Mouse (Mus musculus) CH12.LX (cell line): ENCODE results near the gene Fam13a. TPM values are rescaled to one million over a fixed set of nuclear protein-coding genes. Genes with fewer than 3 reads are reported as not detected.

ENCODE experiments used
- DNase-seq: peaks from one replicate; pipeline ENCODE4 v3.0.0-alpha.2; 2013; ENCODE audit errors: extremely low read depth
- H3K27ac ChIP-seq: 2 replicates; pipeline ENCODE4 v1.5.1; 2012; ENCODE audit warnings: low read depth, mild to moderate bottlenecking, control low read depth, moderate library complexity; ENCODE audit not compliant: insufficient read depth
- H3K27me3 ChIP-seq: replicated peaks from 2 replicates; pipeline ENCODE3; 2012; ENCODE audit warnings: inconsistent platforms
- H3K36me3 ChIP-seq, 2 experiments: replicated peaks in 1 of 2; 2 replicates each; pipeline versions ENCODE3 to v1.6.1; 2012; ENCODE audit warnings: inconsistent platforms in 1 of 2, low read length in 1 of 2, mild to moderate bottlenecking in 1 of 2, mixed read lengths in 1 of 2, moderate library complexity in 1 of 2; ENCODE audit not compliant: control insufficient read depth in 1 of 2, insufficient read depth in 1 of 2
- H3K4me1 ChIP-seq, 2 experiments: 2 replicates each; pipeline ENCODE4 v1.6.1; 2012; ENCODE audit warnings: inconsistent platforms in 1 of 2, moderate library complexity in 1 of 2; ENCODE audit not compliant: insufficient read depth in 2 of 2, control insufficient read depth in 1 of 2
- H3K4me2 ChIP-seq: 2 replicates; pipeline ENCODE4 v1.6.1; 2012; ENCODE audit warnings: low read depth, mild to moderate bottlenecking, control low read depth; ENCODE audit not compliant: poor library complexity, insufficient read depth, severe bottlenecking
- H3K4me3 ChIP-seq, 3 experiments: fragments of 150-350 bp in 1 of 3; sonication (generic) in 1 of 3; replicated peaks in 1 of 3; 2 replicates each; pipeline versions ENCODE3 to v1.5.1; 2011 to 2012; ENCODE audit warnings: low read depth in 2 of 3, low read length in 2 of 3, mild to moderate bottlenecking in 2 of 3, moderate library complexity in 2 of 3, control low read depth in 1 of 3, improper control_type of control experiment in 1 of 3, inconsistent platforms in 1 of 3, mixed read lengths in 1 of 3; ENCODE audit not compliant: poor library complexity in 1 of 3
- H3K79me2 ChIP-seq: replicated peaks from 2 replicates; pipeline ENCODE4 v1.6.1; 2012; ENCODE audit warnings: mild to moderate bottlenecking, moderate library complexity; ENCODE audit not compliant: control insufficient read depth, poor library complexity, insufficient read depth, severe bottlenecking; ENCODE audit errors: extremely low read depth
- H3K9ac ChIP-seq: 2 replicates; pipeline ENCODE4 v1.6.1; 2012; ENCODE audit warnings: low read depth, mild to moderate bottlenecking, control low read depth, moderate library complexity; ENCODE audit not compliant: insufficient read depth
- H3K9me3 ChIP-seq: replicated peaks from 2 replicates; pipeline ENCODE3; 2012; ENCODE audit warnings: low read length, inconsistent platforms, mixed read lengths
- BHLHE40 ChIP-seq: IDR thresholded peaks from 2 replicates; pipeline ENCODE4 v1.6.1; 2011; ENCODE audit warnings: mild to moderate bottlenecking, low read depth, low read length, improper control_type of control experiment
- CHD1 ChIP-seq: IDR thresholded peaks from 2 replicates; pipeline ENCODE4 v1.6.1; 2012; ENCODE audit warnings: low read depth, low read length, improper control_type of control experiment, inconsistent platforms
- E2F4 ChIP-seq: IDR thresholded peaks from 2 replicates; pipeline ENCODE4 v1.6.1; 2011; ENCODE audit warnings: low read depth, low read length, improper control_type of control experiment; ENCODE audit not compliant: insufficient replicate concordance
- ELF1 ChIP-seq: IDR thresholded peaks from 2 replicates; pipeline ENCODE4 v1.6.1; 2014; ENCODE audit warnings: low read depth, mild to moderate bottlenecking, inconsistent platforms, low read length, improper control_type of control experiment
- EP300 ChIP-seq: IDR thresholded peaks from 2 replicates; pipeline ENCODE4 v1.6.1; 2011; ENCODE audit warnings: low read length, improper control_type of control experiment
- ETS1 ChIP-seq: conservative IDR thresholded peaks from 2 replicates; pipeline ENCODE4 v1.6.1; 2012; ENCODE audit warnings: low read depth, mild to moderate bottlenecking, inconsistent platforms, low read length, improper control_type of control experiment, moderate library complexity
- HCFC1 ChIP-seq: IDR thresholded peaks from 2 replicates; pipeline ENCODE4 v1.6.1; 2012; ENCODE audit warnings: low read depth, mild to moderate bottlenecking, inconsistent platforms, low read length, improper control_type of control experiment
- JUN ChIP-seq: IDR thresholded peaks from 2 replicates; pipeline ENCODE4 v1.6.1; 2011; ENCODE audit warnings: low read depth, mild to moderate bottlenecking, low read length, improper control_type of control experiment, moderate library complexity; ENCODE audit not compliant: insufficient read depth
- MAFK ChIP-seq: IDR thresholded peaks from 2 replicates; pipeline ENCODE4 v1.6.1; 2011; ENCODE audit warnings: low read length, improper control_type of control experiment; ENCODE audit not compliant: insufficient replicate concordance
- MAX ChIP-seq: IDR thresholded peaks from 2 replicates; pipeline ENCODE4 v1.6.1; 2011; ENCODE audit warnings: low read length, improper control_type of control experiment
- MEF2A ChIP-seq: IDR thresholded peaks from 2 replicates; pipeline ENCODE4 v1.6.1; 2014; ENCODE audit warnings: low read depth, mild to moderate bottlenecking, inconsistent platforms, low read length, improper control_type of control experiment, borderline replicate concordance
- NELFE ChIP-seq: IDR thresholded peaks from 2 replicates; pipeline ENCODE4 v1.6.1; 2011; ENCODE audit warnings: low read depth, low read length, improper control_type of control experiment
- PAX5 ChIP-seq: IDR thresholded peaks from 2 replicates; pipeline ENCODE4 v1.6.1; 2012; ENCODE audit warnings: low read length, inconsistent platforms, mixed read lengths
- POLR2AphosphoS2 ChIP-seq: IDR thresholded peaks from 2 replicates; pipeline ENCODE4 v1.6.1; 2011; ENCODE audit warnings: low read depth, low read length, improper control_type of control experiment
- SMC3 ChIP-seq: IDR thresholded peaks from 2 replicates; pipeline ENCODE4 v1.6.1; 2011; ENCODE audit warnings: low read depth, low read length, improper control_type of control experiment
- TCF12 ChIP-seq: IDR thresholded peaks from 2 replicates; pipeline ENCODE4 v1.6.1; 2014; ENCODE audit warnings: low read depth, mild to moderate bottlenecking, inconsistent platforms, low read length, improper control_type of control experiment
- UBTF ChIP-seq: IDR thresholded peaks from 2 replicates; pipeline ENCODE4 v1.6.1; 2012; ENCODE audit warnings: low read depth, mild to moderate bottlenecking, inconsistent platforms, low read length, improper control_type of control experiment, moderate library complexity
- USF2 ChIP-seq: conservative IDR thresholded peaks from 2 replicates; pipeline ENCODE4 v1.6.1; 2011; ENCODE audit warnings: low read depth, low read length, improper control_type of control experiment
- ZC3H11A ChIP-seq: IDR thresholded peaks from 2 replicates; pipeline ENCODE4 v1.6.1; 2012; ENCODE audit warnings: low read depth, mild to moderate bottlenecking, inconsistent platforms, low read length, improper control_type of control experiment
- ZKSCAN1 ChIP-seq: IDR thresholded peaks from 2 replicates; pipeline ENCODE4 v1.6.1; 2012; ENCODE audit warnings: low read depth, inconsistent platforms, low read length, improper control_type of control experiment, borderline replicate concordance
- ZMIZ1 ChIP-seq: IDR thresholded peaks from 2 replicates; pipeline ENCODE4 v1.6.1; 2012; ENCODE audit warnings: low read depth, mild to moderate bottlenecking, inconsistent platforms, low read length, improper control_type of control experiment
- ZNF384 ChIP-seq: IDR thresholded peaks from 2 replicates; pipeline ENCODE4 v1.6.1; 2012; ENCODE audit warnings: low read depth, low read length, improper control_type of control experiment, inconsistent platforms
- dilution Hi-C: fragments of 300-500 bp; cut with MboI; formaldehyde crosslinking; loops from 2 replicates; pipeline ENCODE4 v1.14.3; 2020; ENCODE audit warnings: low sequenced_read_pairs; ENCODE audit not compliant: extremely low pct_unique_long_range_greater_than_20kb, extremely low pct_ligation_motif_present
- in situ Hi-C: fragments of 300-500 bp; cut with MboI; formaldehyde crosslinking; loops from 3 replicates; pipeline ENCODE4 v1.14.3; 2019; ENCODE audit warnings: low sequenced_read_pairs, low pct_ligation_motif_present, low pct_unique_long_range_greater_than_20kb, mixed read lengths
- polyA plus RNA-seq: library from polyadenylated mRNA; unstranded; fragments of >175 nt; gene quantifications from 2 replicates; pipeline ENCODE4 v1.2.1, GENCODE M21; 2012; ENCODE audit warnings: low read depth; ENCODE audit not compliant: insufficient read length
- total RNA-seq, 2 experiments: library from RNA; depleted of rRNA; stranded (reverse); fragments of 300-350 nt in 1 of 2; fragments of >200 nt in 1 of 2; gene quantifications; 2 replicates each; pipeline ENCODE4 v1.2.3; 2012 to 2014

The Fam13a gene
- total and polyA plus RNA-seq, 3 experiments = 0.17 to 0.21 TPM; not detected in 1

DNA sequence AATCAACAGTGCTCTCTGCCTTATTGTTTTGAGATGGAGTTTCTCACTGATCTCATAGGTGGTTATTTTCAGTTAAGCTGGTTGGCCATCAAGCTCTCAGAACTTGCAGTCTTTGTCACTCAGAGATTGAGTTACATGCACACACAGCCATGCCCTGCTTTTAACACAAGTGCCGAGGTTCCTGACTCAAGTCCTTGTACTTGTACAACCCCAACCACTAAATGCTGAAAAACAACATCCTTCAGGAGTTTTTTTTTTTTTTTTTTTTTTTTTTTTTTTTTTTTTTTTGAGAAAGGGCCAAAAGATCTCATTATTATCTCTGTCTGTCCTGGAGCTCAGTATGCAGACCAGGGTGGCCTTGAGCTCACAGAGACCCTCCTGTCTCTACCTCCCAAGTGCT, 4.5 kb downstream of the Fam13a start:
- in situ Hi-C loops (loop anchor here (10.0 kb wide), 1 partner anchor 145 kb away; no protein-coding TSS in a partner anchor), dilution Hi-C loops (no loop called here)
- Histone ChIP-seq H3K9ac (no peak overlapping the region), H3K4me3 (no peak overlapping the region), H3K4me1 (0 out of 4 replicates have a peak, but pooled peaks cover 0 to 3% of the 10 kb centered on the region in 2 experiments), H3K9me3 (no peaks in the 10 kb centered on the region)
- TF ChIP-seq ZNF384 (peak; percentile 67), MAX (no peak)
- TF ChIP-seq, all 38 proteins: peak for 1
- Histone ChIP-seq H3K4me2 (no peak overlapping the region), H3K36me3 (no peaks in the 10 kb centered on the region), H3K27ac (no peak overlapping the region), H3K79me2 (no peaks in the 10 kb centered on the region), H3K27me3 (no peaks in the 10 kb centered on the region)
- no peak for DNase-seq

DNA sequence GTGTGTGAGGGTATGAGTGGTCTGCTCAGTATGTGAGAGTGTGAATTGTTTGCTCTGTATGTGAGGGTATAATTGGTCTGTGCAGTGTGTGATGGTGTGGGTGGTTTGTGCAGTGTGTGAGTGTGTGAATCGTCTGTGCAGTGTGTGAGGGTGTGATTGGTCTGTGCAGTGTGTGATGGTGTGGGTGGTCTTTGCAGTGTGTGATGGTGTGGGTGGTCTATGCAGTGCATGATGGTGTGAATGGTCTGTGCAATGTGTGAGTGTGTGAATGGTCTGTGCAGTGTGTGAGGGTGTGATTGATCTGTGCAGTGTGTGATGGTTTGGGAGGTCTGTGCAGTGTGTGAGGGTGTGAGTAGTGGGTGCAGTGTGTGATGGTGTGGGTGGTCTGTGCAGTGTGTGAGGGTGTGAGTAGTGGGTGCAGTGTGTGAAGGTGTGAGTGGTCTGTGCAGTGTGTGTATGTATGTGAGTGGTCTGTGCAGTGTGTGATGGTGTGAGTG, 8.0 kb downstream of the Fam13a start:
- dilution Hi-C loops = no loop called here
- no peaks in the 10 kb centered on the region for H3K79me2 ChIP-seq

DNA sequence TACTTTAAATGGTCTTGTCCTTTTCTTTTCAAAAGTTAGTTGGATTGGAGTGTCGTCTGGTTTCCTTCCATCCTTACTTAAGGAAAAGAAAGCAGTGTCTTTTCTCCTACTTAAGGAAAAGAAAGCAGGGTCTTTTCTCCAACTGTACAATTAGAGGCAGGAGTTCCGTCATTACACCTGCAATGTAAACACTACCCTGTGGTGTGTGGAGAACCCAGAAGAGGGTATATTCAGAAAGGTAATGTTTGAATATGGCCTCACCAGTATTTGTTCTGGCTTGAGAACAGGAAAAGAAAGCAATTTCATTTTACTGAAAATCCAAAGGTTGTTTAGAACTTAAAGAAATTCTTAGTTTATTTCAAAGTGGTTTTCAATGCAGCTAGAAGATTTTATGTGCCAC, 9.6 kb downstream of the Fam13a start:
- Histone ChIP-seq H3K27me3 (no peaks in the 10 kb centered on the region), H3K9me3 (no peaks in the 10 kb centered on the region), H3K36me3 (no peaks in the 10 kb centered on the region), H3K9ac (no peak overlapping the region), H3K4me1 (peaks cover 0 to 11% of the 10 kb centered on the region in 2 experiments; a peak in 2 of 4 replicates), H3K79me2 (no peaks in the 10 kb centered on the region), H3K4me2 (no peak overlapping the region), H3K4me3 (no peak overlapping the region), H3K27ac (no peak overlapping the region)
- no peak for DNase-seq
- TF ChIP-seq E2F4 (no peak), MEF2A (no peak), NELFE (no peak), PAX5 (no peak), UBTF (no peak), POLR2AphosphoS2 (no peak), MAFK (no peak), TCF12 (no peak)
- in situ Hi-C loops = no loop called here
- dilution Hi-C loops = no loop called here

More for the DNA sequence above, 8.0 kb downstream of the Fam13a start:
- H3K27ac ChIP-seq = no peak overlapping the region; the same call in 1 of the 2 replicates
- TF ChIP-seq UBTF (no peak), ELF1 (no peak), TCF12 (no peak), CHD1 (no peak), USF2 (no peak), EP300 (no peak), ZMIZ1 (no peak), SMC3 (no peak), HCFC1 (no peak), MAX (no peak), BHLHE40 (no peak), ETS1 (no peak), ZC3H11A (no peak), ZKSCAN1 (no peak), MEF2A (no peak), JUN (no peak)
- H3K27me3 ChIP-seq = no peaks in the 10 kb centered on the region
- in situ Hi-C loops = no loop called here
- peaks cover 0 to 11% of the 10 kb centered on the region in 2 experiments; a peak in 2 of 4 replicates for H3K4me1 ChIP-seq
- no peak overlapping the region for H3K4me2 ChIP-seq
- H3K9ac ChIP-seq = no peak overlapping the region
- no peak for DNase-seq
- H3K9me3 ChIP-seq = no peaks in the 10 kb centered on the region
- no peaks in the 10 kb centered on the region for H3K36me3 ChIP-seq
- H3K4me3 ChIP-seq = no peak overlapping the region
